Mouse (Mus musculus) brown adipose tissue, adult 24 weeks (tissue): Measurements from ENCODE around the gene Aspa. TPM values are rescaled to one million over a fixed set of nuclear protein-coding genes. Genes with fewer than 3 reads are reported as not detected.
"Not testable (repeated sequence)": the region's sequence is repeated elsewhere in the genome, so short reads cannot be mapped to it uniquely, and the experiment has no call there.

Experiments used
- H3K27ac ChIP-seq: fragments of 200-500 bp; replicated peaks from 2 replicates; pipeline ENCODE4 v1.5.1; 2012; ENCODE audit warnings: low read depth, mild to moderate bottlenecking, low read length
- H3K4me1 ChIP-seq: fragments of 200-500 bp; 2 replicates; pipeline ENCODE4 v1.6.1; 2012; ENCODE audit warnings: low read length, mixed read lengths; ENCODE audit not compliant: control insufficient read depth, insufficient read depth, insufficient read length
- H3K4me3 ChIP-seq: fragments of 200-500 bp; 2 replicates; pipeline ENCODE4 v1.5.1; 2012; ENCODE audit warnings: low read depth, mild to moderate bottlenecking, low read length, moderate library complexity; ENCODE audit not compliant: insufficient read depth
- polyA plus RNA-seq: library from polyadenylated mRNA; stranded (reverse); fragments of >200 nt; gene quantifications from 2 replicates; pipeline ENCODE4 v1.2.4, GENCODE M21; 2012; ENCODE audit not compliant: missing spikeins, insufficient read depth, insufficient read length

The Aspa gene
- polyA plus RNA-seq: 163 and 192 TPM in 2 replicates

- H3K4me3 ChIP-seq: no peak within 1 kb of the TSS
- H3K27ac ChIP-seq: no peak within 1 kb of the TSS
- peaks cover 3% of the 10 kb centered on the region; the same call in 1 of the 2 replicates for H3K4me1 ChIP-seq
Measured at GRCm38 (mm10) chr11:73329442-73329841, at the start of gene Aspa, which contains the start of the genes Gm49340 and Spata22. Aspa (minus strand) TSS chr11:73329596. Gm49340 (plus strand) TSS chr11:73329741. Spata22 (plus strand) TSS chr11:73329741.

DNA sequence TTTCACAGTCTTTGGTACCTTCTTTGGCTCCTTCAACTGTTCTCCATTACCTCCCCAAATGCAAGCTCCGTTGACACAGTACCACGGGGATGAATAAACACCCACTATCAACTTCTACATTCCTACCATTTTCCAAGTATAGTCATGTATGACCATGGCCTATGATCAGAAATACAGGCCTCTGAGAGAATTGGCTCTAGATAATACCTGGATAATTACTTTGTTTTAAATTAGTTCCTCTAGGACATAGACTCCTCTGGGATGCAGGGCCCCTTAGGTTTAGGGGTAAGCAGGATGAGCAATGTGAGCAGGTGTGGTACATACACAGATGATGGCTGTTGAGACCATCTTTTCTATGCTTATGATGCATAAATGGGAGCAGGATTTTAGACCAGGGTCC, 41.5 kb upstream of the Aspa start, which contains the start of gene Olfr376:
Gene Olfr376, plus strand, starts transcription at position 301 of the 400 bp plus-strand sequence.
- H3K27ac ChIP-seq: no peak within 1 kb of the TSS
- H3K4me1 ChIP-seq: no peaks in the 10 kb centered on the region
- H3K4me3 ChIP-seq: no peak within 1 kb of the TSS

GRCm38 (mm10) chr11:73350483-73350882, 21.1 kb upstream of the Aspa start, which contains the start of gene Olfr20:
Olfr20 (plus strand) TSS chr11:73350783.
- no peak within 1 kb of the TSS for H3K27ac ChIP-seq
- H3K4me1 ChIP-seq: no peaks in the 10 kb centered on the region
- H3K4me3 ChIP-seq: no peak within 1 kb of the TSS

- H3K4me3 ChIP-seq: no peak overlapping the region
- H3K27ac ChIP-seq: no peak overlapping the region
- no peaks in the 10 kb centered on the region for H3K4me1 ChIP-seq
Measured at GRCm38 (mm10) chr11:73336919-73337318, 7.5 kb upstream of the Aspa start.

GRCm38 (mm10) chr11:73333357-73333756, 4.0 kb upstream of the Aspa start:
- Histone ChIP-seq H3K27ac (no peak overlapping the region), H3K4me3 (no peak overlapping the region), H3K4me1 (no peaks in the 10 kb centered on the region)

DNA sequence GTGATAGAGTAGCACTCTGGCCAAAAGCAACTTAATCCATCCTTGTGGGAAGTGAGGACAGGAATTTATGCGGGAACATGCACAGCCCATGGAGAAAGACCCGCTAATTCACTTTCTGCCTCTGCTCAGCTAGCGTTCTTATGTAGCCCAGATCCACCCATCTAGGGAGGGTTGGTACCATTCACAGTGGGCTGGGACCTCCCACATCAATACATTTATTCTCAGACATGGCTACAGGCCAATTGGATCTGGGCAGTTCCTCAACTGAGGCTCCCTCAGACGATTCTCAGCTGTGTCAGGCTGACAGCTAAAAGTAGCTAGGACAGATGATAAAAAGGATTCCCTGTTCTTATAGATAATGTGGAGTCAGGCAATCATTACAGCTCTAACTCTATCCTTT, 2.0 kb downstream of the Aspa start:
- Histone ChIP-seq H3K27ac (no peak overlapping the region), H3K4me1 (peaks cover 3% of the 10 kb centered on the region; the same call in 1 of the 2 replicates), H3K4me3 (no peak overlapping the region)

GRCm38 (mm10) chr11:73326485-73326886, 2.9 kb downstream of the Aspa start:
- Histone ChIP-seq H3K27ac (peak overlapping the region; percentile 88), H3K4me1 (peaks cover 3% of the 10 kb centered on the region; the same call in 1 of the 2 replicates), H3K4me3 (peak overlapping the region; percentile 39)

DNA sequence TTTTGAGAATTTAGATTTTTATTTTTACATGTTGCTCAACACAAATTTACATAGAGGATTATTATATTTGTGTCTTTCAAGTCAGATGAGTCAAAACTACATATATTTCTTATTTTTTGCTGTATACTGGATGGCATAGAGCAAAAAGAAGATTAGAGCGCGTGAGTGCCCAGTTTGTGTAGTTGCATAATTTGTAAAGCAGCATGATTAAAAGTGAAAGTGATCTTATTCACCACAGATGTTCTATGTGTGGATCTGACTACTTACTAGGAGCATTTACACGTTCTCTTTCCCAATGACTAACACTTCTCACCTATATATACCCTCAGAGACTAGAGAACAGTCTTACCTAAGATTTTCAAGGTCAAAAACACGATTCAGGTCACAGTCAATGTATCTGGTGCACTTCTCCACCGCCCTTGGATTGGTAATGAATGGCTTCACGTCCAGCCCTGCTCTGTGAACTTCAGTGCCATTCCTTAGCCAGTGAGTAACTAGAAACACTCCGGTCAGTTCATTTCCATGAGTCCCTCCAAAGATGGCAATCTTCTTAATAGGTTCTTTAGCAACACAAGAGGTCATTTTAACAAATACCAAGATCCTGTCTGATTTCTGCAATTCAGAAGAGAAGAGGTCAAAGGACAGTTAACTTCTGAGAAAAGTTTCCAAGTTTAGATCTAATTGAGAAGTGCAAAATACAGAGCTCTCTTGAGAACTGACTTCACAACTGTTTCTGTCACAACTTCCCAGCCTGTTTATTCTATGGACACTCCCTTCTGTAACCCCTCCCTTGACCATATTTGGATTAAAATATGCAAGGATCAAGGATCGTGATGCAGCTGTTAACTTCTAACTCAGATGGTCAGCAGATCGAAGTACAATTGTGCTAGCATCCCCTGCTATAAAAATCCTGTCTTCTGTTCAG, 5.2 kb downstream of the Aspa start:
- H3K27ac ChIP-seq: peak overlapping the region; percentile 99
- peaks cover 3% of the 10 kb centered on the region; the same call in 1 of the 2 replicates for H3K4me1 ChIP-seq
- H3K4me3 ChIP-seq: peak overlapping the region; percentile 72

- H3K27ac ChIP-seq, H3K4me3 ChIP-seq, H3K4me1 ChIP-seq: not testable (repeated sequence)
Measured at GRCm38 (mm10) chr11:73321064-73321463, 8.3 kb downstream of the Aspa start.

- H3K27ac ChIP-seq, H3K4me1 ChIP-seq, H3K4me3 ChIP-seq: not testable (repeated sequence)
Measured at GRCm38 (mm10) chr11:73318581-73318980, 10.8 kb downstream of the Aspa start.

GRCm38 (mm10) chr11:73315961-73316360, 13.4 kb downstream of the Aspa start:
- Histone ChIP-seq H3K4me3 (no peak overlapping the region), H3K27ac (no peak overlapping the region), H3K4me1 (no peaks in the 10 kb centered on the region)

DNA sequence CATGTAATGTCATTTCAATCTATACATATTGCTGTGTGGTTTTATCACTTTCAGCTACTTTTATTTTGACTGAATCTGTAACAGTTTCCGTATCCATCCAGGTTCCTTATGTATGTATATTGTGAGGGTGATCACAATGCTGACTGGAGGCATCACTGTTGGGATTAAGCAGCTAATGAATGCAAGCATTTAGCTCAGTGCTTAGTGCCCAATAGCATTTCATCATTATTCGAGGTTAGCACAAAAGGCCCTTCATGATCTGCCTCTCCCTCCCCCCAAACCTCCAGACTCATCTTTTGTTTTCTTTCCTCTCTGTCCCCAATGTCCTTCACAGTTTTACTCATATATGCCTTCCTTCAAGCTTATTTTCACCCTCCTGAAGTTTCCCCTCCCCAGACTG, 26.3 kb downstream of the Aspa start:
- H3K27ac ChIP-seq: no peak overlapping the region

GRCm38 (mm10) chr11:73289621-73290020, 39.8 kb downstream of the Aspa start:
- no peak overlapping the region for H3K4me3 ChIP-seq
- peaks cover 13% of the 10 kb centered on the region for H3K4me1 ChIP-seq

More for the DNA sequence above, 26.3 kb downstream of the Aspa start:
- Histone ChIP-seq H3K4me1 (no peaks in the 10 kb centered on the region), H3K4me3 (no peak overlapping the region)

DNA sequence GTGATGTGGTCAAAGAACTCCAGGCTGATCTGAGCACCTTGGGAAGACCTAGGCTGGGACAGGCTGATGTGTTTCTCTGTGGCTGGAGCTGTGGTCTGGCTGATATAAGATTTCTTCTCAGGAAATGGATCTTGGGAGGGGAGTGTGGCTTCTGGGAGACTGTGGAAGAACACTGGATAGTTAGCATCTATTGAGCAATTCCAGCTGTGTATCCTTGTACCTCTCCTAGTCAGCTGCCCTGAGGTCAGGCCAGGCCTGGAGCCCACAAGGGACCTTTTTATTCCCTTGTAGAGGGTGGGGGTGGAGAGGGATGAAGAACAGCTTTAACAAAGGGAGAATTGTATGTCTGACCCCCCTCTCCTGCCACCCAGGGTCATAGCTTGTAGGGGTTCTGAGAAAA, 45.0 kb downstream of the Aspa start:
- Histone ChIP-seq H3K4me3 (no peak overlapping the region), H3K4me1 (peaks cover 8% of the 10 kb centered on the region), H3K27ac (peak overlapping the region; percentile 93)

More at GRCm38 (mm10) chr11:73289621-73290020, 39.8 kb downstream of the Aspa start:
- peak overlapping the region; percentile 89 for H3K27ac ChIP-seq

DNA sequence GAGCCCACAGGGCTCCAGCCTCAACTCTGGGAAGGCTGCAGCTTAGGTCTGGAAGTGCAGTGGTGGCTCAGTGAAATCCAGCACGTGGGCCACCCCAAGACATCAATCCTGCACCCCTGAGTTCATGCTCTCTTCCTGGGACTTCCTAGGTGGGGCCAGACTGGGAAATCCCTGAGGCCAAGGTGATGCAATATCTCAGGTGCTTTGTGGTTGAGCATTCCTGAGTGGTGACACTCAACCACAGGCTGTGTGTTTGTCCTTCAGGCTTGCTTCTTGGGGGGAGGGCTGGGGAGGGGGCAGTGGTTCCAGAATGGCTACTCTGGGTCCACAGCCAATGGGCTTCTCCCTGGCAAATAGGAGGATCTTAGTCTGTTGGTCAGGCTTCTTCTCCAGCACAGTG, 45.5 kb downstream of the Aspa start:
- peak overlapping the region; percentile 49; the same call in 1 of the 2 replicates for H3K27ac ChIP-seq
- H3K4me3 ChIP-seq: no peak overlapping the region
- peaks cover 5% of the 10 kb centered on the region for H3K4me1 ChIP-seq
